Mouse (Mus musculus): ENCODE data around the gene Axin2.

Axin2 gene

DNA sequence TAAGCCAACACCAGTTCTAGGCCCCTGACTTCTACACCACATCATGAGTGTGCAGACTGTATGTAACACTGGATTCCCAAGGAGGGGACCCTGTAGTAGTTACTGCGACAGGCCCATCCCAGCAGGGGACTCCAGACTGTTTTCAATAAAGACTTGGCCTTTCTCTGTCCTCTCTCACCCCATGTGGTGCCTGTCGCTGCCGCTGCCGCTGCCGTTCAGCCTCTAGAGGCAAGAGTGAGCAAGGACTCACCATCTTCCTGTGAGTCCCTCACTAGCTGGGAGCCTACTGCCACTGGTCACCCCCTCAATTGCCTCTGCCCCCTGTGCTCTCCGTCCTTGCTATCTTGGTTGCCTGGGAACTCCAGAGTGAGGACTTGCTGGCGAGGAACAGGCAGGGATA, 8.6 kb downstream of the Axin2 start:
- no peak for DNase-seq (ENCODE audit: low spot score in 2 of 2)

DNA sequence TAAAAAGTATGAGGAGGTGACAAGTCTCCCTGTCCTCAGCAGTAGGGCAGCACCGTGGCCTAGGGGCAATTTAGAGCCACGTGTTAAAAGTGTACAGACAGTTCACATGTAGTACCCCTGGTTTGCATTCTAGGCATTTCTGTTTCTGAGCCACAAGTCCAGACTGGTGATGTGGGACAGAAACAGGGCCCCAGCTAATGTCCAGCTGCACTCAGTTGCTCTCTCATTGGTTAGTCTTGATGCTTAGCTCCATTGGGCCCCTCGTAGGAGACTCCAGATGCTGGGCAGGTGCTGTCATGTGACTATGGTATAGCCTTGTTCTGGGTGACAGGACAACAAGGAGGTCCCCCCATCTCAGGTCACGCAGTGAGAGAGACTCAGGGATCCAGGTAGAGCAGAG, 9.0 kb downstream of the Axin2 start:
- no peak for DNase-seq (ENCODE audit: low spot score in 2 of 2)

DNA sequence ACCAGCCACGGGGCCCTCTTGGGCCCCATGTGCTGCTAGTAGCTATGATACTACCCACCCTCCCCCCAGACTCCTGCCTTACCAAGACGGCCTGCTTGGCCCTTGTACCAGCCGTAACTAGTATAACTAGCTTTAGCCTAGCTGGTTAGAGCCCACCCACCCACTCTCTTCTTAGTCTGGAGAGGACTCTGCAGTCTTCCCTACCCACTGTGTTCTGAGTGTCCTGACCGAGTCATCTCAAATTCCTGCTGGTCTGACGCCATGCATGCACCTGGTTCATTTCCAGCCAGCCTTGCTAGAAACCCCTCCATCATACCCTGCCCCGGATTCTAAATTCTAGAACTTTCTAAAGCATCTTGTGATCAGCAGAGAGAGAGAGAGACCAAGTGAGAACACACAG, 9.6 kb downstream of the Axin2 start:
- no peak for DNase-seq (ENCODE audit: low spot score in 2 of 2)

DNA sequence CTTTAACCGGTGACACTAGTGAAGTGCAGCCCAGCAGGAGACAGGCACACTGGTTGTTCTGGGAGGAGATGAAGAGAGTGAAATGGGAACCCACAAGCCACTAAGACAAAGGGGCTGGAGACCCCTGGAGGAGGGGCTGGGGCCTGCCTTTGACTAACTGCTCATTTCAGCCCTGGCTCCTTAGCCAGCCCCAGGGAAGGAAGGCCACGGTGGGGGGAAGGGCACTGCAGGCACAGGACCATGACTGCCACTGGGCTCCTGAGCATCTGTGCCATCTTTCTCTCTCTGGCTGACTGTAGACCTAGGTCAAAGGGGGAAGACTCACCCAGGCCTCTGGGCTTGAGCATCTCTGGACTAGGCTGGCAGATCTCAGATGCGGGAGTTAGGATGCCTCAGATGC, 10.5 kb downstream of the Axin2 start:
- DNase-seq (ENCODE audit: low spot score in 2 of 2), result no peak

DNA sequence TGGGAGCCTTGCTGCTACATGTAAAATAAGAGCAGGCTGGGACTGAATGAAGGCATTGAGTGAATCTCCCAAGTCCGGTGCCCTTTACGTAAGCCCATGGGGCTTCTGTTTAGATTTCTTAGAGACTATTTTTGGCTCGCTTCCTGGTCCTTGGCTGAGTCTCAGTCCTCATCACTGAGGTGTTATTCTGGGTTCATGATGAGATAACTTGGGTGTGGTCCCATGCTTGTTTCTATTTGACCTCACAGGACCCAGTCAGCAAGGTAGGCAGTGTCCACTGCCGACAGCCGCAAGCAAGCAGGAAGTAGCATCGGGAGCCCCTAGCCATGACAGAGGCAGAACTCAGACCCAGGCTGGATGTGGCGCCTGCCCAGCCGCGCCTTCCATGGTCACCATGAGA, 13.7 kb downstream of the Axin2 start:
- DNase-seq (ENCODE audit: low spot score in 2 of 2), result no peak

DNA sequence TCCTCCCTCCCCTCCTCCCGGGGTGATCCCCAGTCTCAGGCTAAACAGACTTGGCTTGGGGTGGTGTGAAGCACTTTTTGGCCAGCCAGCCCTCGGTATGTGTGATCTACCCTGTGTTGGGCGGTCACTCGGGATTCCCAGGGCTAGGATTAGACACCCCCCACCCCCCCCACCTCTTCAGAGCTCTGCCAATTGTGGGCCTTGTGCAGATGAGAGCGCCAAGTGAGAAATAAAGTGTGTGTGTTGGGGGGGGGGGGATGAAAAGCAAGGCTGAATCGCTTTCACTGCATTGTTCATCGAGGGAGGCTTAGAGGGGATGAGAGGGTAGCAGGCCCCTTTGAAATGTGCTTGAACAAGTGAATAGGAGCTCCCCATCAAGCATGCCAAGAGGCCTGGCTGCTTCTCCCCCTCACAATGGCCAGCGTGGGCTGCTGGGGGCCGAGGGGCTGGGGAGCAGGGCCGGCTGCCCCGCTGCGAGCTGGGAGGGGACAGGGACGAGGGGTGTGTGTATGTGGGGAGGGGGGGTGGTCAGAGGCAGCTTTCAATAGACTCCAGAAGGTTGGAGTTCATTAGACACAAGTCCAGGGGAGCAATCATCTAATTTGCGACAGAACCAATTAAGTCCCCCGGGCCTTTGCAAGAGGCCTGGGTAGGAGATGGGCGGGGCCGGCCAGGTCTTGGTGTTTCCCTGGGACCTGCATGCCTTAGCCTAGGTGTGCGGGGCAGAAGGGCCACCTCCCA, 15.1 kb downstream of the Axin2 start:
- DNase-seq (ENCODE audit: low spot score in 2 of 2), result no peak

DNA sequence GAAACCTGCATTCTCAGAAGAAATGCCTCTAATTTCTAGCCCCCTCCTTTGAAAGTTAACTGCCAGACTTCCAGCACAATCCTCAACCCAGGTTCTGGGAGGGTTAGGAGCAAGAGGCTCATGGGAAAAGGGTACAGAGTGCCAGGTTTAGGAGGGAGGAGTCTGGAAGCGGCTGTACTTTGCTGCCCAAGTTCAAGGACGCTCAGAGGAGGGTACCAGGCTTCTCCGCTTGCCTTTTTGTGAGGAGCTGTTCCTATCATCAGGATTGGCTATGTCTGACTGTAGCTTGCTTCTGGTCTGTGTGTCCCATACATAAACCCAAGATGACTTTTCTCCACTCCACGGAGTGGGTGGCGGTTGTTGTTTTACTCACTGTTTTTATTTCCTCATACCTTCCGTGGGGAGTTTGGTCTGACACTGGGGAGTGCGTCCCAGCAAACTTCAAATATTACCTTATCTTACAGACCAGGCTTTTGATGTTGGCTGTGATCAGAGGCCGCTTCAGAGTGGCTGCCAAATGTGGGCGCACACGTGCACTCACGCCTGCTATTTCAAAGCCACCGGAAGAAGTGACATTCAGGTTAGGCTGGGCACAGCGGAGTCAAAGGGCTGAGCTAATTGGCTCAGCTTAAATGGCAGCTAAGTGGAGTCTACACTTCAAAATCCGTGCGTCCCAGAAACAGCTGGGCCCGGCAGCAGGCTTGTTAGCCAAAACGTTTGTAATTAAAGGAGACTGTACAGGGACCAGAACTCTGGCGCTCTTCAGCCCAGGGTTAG, 16.1 kb downstream of the Axin2 start:
- no peak for DNase-seq (ENCODE audit: low spot score in 2 of 2)

DNA sequence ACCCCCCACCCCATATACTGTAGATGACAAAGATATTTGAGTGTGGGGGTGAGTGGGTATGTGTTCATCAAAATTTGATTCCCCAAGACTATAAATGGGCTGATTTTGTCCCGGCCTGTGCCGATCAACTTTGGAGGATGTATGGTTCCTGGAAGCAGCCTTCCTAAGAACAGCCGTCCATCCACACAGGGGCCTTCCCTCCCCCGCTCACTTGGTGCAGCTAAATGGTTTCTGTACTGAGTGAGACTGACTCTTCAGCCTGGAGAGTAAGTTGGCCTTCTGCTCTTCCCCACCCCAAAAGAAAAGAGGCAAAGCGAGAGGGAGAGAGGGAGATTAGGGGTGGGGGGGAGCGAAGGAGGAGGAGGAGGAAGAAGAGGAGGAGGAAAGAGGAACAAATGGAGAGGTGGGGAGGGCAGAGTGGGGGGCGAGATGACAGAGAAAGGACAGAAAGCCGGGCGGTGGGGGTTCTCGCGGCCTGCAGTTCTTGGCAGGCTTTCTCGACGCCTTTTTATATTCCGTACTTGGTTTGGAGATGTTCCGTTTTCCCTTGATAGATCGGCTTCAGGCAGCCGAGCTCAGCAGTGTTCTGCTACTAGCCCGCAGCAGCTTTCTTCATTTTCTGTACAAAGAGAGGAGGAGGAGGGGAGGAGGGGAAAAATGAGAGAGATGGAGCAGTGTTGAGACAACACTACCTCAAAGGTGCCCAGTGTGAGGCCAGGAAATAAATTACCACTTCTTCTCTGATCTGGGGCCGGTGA, 20.7 kb downstream of the Axin2 start:
- no peak for DNase-seq (ENCODE audit: low spot score in 2 of 2)

DNA sequence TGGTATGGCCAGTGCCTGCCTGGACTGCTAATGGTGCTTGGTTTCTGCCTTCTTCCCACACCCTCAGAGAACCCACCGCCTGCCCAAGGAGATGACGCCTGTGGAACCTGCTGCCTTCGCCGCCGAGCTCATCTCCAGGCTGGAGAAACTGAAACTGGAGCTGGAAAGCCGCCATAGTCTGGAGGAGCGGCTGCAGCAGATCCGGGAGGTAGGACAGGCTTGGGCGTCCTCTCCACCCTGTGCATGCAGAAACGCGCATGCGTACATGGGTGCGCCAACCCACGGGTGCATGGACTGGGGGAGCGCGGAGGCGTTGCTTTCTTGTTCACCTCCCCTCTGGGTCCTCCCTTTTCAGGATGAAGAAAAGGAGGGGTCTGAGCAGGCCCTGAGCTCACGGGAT, 21.7 kb downstream of the Axin2 start:
- no peak for DNase-seq (ENCODE audit: low spot score in 2 of 2)

DNA sequence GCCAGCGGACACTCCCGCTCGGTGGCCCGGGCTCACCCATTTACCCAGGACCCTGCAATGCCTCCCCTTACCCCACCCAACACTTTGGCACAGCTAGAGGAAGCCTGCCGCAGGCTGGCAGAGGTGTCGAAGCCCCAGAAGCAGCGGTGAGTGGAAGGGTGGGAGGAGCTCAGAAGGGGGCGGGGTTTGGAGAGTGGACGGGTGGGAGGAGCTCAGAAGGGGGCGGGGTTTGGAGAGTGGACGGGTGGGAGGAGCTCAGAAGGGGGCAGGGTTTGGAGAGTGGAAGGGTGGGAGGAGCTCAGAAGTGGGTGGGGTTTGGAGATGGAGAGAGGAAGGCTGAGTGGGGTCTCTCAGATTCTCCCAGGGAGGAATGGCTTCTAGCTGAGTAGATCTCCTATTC, 23.6 kb downstream of the Axin2 start:
- no peak for DNase-seq (ENCODE audit: low spot score in 2 of 2)

DNA sequence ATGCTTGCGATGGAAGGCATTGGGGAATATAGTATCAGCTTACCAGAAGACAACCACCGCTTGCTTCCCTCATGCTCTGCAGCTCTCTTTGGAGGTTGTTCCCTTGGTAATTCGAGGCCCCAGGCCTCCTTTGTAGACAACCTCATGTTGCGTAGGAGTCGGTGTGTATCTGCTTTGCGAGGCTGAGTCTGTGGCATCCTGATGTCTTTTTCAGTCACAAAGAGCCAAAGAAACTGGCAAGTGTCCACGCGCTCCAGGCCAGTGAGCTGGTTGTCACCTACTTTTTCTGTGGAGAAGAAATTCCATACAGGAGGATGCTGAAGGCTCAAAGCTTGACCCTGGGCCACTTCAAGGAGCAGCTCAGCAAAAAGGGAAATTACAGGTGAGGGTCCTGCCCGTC, 25.5 kb downstream of the Axin2 start:
- no peak for DNase-seq (ENCODE audit: low spot score in 2 of 2)

DNA sequence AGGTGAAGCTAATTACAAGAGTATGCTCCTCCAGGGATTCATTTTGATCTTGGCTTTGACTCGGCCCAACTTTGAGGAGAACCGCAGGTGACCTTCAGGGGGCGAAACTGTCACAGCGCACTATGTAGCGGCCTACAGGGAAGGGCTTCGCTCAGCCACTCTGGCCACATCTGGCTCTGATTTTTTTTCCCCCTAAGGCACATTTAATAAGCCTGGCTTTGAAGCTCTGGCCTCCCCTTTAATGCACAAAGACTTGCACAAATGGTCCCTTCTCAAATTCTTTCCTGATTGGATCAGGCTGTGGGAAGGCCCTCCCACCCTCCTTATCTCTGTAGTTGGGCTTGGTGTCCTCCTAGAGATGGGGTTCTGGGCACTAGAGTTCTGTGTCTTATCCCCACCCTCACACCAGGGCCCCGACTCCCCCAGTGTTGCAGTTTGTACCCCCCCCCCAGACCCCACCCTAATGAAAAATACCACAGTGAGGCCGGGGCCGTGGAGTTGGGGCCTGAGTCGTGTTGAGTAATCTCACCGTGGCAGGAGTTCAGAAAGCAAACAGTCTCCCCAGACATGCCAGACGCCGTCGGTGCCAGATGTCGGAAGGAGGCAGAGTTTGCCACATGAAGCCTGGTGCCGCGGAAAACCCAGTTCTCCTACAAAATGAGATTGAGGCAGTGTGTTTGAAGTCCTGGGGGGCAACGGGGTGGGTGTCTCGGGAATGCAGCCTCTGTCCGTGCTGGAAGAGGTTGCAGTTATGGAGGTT, 27.5 kb downstream of the Axin2 start:
- no peak for DNase-seq (ENCODE audit: low spot score in 2 of 2)

DNA sequence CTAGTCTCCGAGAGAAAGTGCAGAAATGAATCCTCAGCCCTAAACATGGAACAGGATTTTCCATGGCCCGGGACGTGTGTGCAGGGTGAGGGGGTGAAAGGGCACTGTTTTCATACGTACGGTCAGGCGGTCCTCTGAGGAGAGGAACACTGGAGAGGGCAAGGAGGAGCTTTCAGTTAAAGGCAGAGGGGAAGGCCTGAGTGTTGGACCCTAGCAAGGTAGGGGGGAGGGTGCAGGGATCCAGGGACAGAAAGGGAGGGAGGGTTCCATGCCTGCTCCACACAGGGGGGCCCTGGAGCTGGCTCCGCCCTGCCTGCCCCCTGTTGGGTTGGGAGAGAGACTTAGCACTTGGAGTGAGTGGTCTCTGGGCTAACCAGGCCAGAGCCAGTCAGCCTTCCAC, 28.4 kb downstream of the Axin2 start:
- no peak for DNase-seq (ENCODE audit: low spot score in 2 of 2)

DNA sequence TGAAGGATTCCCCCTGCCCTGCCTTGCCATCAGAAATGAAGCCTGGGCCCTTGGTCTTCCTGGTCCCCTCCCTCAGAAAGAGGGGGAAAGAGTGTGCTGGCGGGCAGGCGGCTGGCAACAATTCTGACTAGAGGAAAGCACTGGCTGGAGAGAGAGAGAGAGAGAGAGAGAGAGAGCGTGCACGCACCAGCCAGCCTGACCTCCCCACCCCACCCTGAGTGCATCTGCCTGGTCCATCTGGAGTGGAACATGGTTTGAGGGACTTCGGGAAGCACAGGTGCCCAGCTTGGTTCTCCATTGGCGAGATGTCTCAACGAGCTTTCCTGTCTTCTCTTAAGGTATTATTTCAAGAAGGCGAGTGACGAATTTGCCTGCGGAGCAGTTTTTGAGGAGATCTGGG, 28.8 kb downstream of the Axin2 start:
- no peak for DNase-seq (ENCODE audit: low spot score in 2 of 2)

DNA sequence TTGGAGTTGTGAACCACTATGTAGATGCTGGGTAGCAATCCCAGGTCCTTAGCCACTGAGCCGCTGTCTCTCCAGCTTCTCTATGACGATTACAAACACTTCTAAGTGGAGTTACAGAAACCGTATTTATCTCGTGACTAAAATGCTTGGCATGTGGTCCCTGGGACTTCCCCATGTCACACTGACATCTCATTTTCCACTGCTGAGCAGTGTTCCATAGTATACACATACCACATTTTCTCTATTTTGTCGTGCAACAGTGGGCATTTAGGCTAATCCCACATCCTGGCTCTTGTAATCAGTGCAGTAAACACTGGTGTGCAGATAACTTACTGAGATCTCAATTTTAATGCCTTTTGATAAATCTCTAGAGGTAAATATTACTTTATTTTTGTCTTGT, 32.2 kb downstream of the Axin2 start:
- DNase-seq (ENCODE audit: low spot score in 2 of 2), result no peak

DNA sequence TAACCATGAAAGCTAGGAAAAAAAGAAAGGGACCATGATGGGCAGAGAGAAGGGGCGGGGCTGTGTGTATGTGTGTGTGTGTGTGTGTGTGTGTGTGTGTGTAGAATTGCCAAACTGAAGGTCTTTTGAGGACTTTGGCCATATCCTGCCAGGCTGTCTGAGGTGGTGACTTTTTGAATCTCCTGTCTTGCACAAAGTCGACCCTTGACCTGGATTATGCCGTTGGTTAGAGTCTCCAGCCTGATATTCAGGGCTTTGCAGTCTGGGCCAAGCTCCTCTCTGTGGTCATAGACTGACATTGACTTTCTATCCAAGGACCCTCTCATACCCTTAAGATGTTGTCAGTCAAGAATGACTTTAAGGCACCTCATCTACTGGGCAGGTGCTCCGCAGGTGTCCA, 35.8 kb downstream of the Axin2 start:
- no peak for DNase-seq (ENCODE audit: low spot score in 2 of 2)

DNA sequence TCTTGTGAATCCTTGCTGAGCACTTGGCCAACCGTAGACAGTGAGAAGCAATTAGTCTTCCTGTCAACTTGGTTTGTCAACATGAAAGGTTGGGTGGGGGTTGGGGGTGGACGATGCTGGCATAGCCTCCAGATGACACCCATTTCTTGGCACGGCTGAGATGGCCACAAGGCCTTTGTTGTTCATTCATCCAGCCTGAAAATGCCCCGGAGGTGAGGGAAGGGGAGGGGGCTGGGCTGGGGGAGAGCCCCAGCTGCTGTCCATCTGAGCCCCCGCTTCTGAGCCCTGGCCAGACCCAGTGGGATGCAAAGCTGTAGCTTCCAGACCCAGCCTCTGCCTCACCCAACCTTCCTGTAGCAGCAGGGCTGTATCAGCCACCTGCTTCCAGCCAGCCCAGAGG, 38.2 kb downstream of the Axin2 start:
- no peak for DNase-seq (ENCODE audit: low spot score in 2 of 2)

DNA sequence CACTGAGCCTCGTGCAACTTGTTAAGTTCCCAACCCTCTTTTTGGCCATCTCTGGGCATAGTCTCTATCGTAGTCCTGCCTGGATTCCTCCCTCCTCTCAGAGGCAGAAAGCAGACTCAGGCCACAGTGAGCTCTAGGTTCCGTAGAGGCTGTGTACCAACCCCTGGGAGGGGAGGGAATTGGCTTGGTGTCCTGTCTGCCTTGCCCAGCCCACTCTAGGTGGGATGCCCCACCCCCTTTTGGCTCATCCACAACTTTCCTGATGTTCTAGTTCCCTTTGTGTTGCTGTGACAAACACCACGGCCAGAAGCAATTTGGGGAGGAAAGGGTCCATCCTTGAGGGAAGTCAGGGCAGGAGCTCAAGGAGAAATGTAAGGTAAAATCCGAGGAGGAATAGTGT, 39.0 kb downstream of the Axin2 start:
- no peak for DNase-seq (ENCODE audit: low spot score in 2 of 2)

DNA sequence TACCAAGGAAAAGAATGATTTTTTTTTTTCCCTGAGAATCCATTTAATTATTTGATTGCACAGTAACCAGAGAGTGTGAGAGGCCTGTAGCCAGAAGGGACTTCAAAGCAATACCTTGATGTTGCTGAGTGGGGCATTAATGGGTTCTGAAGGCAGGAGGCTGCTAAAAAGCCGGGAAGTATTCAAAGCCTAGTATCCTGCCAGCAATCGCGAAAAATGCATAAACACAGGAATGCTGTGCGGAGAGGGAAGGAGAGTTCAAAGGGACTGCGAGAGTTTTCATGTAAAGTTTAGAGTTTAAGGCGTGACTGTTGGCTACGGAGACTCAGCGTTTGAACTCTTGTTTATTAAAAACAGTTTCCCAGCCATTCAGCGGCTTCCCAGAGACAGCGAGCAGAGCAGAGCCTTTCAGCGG, 41.5 kb downstream of the Axin2 start:
- no peak for DNase-seq (ENCODE audit: low spot score in 2 of 2)

DNA sequence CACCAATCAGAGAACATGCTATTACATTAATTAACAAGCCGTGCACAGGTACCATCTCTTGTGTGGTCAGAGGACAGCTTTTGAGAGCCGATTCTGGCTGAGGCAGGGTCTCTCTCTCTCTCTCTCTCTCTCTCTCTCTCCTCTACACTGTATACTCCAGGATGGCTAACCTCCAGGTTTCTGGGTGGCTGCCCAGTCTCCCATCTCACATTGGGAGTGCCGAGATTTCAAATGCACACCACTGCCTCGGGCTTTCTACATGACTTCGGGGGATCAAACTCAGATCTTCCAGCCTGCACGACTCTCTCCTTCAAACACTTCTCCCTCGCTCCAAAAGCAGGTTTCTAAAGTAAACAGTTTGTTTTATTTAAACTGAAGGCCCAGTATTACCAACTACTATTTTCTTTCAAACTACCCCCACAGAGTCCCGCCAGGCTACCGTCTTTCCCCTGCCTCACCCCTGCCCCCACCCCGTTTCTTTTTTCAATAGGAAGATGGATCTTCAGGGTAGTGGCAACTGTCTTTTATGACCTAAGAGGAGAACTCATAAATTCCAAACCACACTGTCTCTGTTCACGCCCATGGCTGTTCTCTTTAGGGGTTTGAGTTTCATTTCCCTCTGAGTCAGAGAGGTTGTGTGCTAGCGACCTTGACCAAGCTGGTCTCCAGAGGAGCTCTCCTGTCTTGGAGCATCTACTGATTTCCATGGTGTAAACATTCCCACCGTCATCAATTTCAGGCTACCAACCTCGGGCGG, 43.5 kb downstream of the Axin2 start:
- no peak for DNase-seq (ENCODE audit: low spot score in 2 of 2)

DNA sequence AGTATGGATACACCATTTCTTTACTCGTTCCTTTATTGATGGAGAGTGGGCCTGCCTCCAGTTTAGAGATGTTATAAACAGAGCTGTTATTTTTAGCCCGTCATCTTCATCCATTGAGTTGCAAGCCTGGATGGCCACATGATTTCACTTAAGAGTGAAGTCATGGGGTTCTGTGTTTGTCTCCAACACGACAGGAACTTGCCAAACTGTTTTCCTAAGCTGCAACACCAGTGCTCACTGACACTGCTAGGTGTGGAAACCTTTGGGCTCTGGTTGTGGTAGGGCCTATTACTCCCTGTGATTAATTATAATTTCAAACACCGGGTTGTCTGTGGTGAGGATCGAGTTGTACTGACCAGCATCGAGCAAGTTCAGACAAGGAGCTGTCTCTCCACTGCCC, 45.6 kb downstream of the Axin2 start:
- DNase-seq (ENCODE audit: low spot score in 2 of 2), result no peak
